Mouse (Mus musculus) midbrain, postnatal 0 days (tissue): ENCODE results near the gene Map3k6. TPM values are rescaled to one million over a fixed set of nuclear protein-coding genes. Genes with fewer than 3 reads are reported as not detected.

ENCODE experiments used
- ATAC-seq: fragments of 200-750 bp; cut with Nextera tagmentation; 2 replicates; pipeline ENCODE4 v1.8.0; 2017; ENCODE audit warnings: moderate number of reproducible peaks, mild to moderate bottlenecking, moderate TSS enrichment, moderate library complexity; ENCODE audit not compliant: low FRiP score
- DNase-seq: peaks from one replicate; pipeline ENCODE4 v3.0.0-alpha.2; 2015; ENCODE audit warnings: low spot score
- H3K27ac ChIP-seq: fragments of 300-500 bp; sonication (generic); 2 replicates; pipeline ENCODE4 v1.5.1; 2014; ENCODE audit warnings: low read depth, mild to moderate bottlenecking, low read length, mixed read lengths
- H3K27me3 ChIP-seq: fragments of 300-500 bp; sonication (generic); 2 replicates; pipeline ENCODE4 v1.6.1; 2014; ENCODE audit warnings: low read length, control low read depth, mixed read lengths; ENCODE audit not compliant: insufficient read depth
- H3K36me3 ChIP-seq: fragments of 300-500 bp; sonication (generic); 2 replicates; pipeline ENCODE4 v1.6.1; 2014; ENCODE audit warnings: low read length, control low read depth, mixed read lengths; ENCODE audit not compliant: insufficient read depth
- H3K4me1 ChIP-seq: fragments of 300-500 bp; sonication (generic); 2 replicates; pipeline ENCODE4 v1.6.1; 2014; ENCODE audit warnings: mild to moderate bottlenecking, control low read depth, antibody characterized with exemption, low read length, mixed read lengths; ENCODE audit not compliant: insufficient read depth
- H3K4me2 ChIP-seq: fragments of 300-500 bp; sonication (generic); 2 replicates; pipeline ENCODE4 v1.6.1; 2014; ENCODE audit warnings: low read depth, mild to moderate bottlenecking, low read length, mixed read lengths; ENCODE audit not compliant: poor library complexity, severe bottlenecking
- H3K4me3 ChIP-seq: fragments of 300-500 bp; sonication (generic); 2 replicates; pipeline ENCODE4 v1.5.1; 2014; ENCODE audit warnings: low read depth, mild to moderate bottlenecking, low read length, moderate library complexity
- H3K9ac ChIP-seq: fragments of 300-500 bp; sonication (generic); replicated peaks from 2 replicates; pipeline ENCODE4 v1.6.1; 2014; ENCODE audit warnings: mild to moderate bottlenecking, low read length, moderate library complexity, mixed read lengths; ENCODE audit not compliant: poor library complexity, severe bottlenecking
- H3K9me3 ChIP-seq: fragments of 300-500 bp; sonication (generic); 2 replicates; pipeline ENCODE4 v1.6.1; 2016; ENCODE audit warnings: low read length, control low read depth
- CTCF ChIP-seq: IDR thresholded peaks from 2 replicates; pipeline ENCODE4 v1.5.1; 2016; ENCODE audit warnings: antibody characterized with exemption, mild to moderate bottlenecking
- WGBS: fragments of 180-500 bp; shearing (Covaris S2); extraction: QIAGEN DNeasy Blood & Tissue Kit; methylation state at CpG from one replicate; pipeline ENCODE4 v1.1.7; 2014; 5-methylcytosine and 5-hydroxymethylcytosine counted together
- polyA plus RNA-seq: library from polyadenylated mRNA; unstranded; fragments of >200 nt; fragmentation: Nextera tagmentation; extraction: Ambion mirVana; gene quantifications from 2 replicates; pipeline ENCODE4 v1.2.1, GENCODE M21; 2015
- total RNA-seq: library from RNA; depleted of rRNA; stranded (reverse); fragments of >200 nt; gene quantifications from 2 replicates; pipeline ENCODE4 v1.2.3, GENCODE M21; 2014

Map3k6 gene
- total and polyA plus RNA-seq, 2 experiments from 2014 or later: 4.1 to 7.6 TPM

- no peak overlapping the region for H3K9ac ChIP-seq
- no peak overlapping the region for H3K4me2 ChIP-seq
- peaks cover 15% of the 10 kb centered on the region for H3K36me3 ChIP-seq
- no peak overlapping the region for H3K27ac ChIP-seq
- TF ChIP-seq CTCF: no peak
- H3K9me3 ChIP-seq: no peaks in the 10 kb centered on the region
- ATAC-seq (no peak), DNase-seq (no peak)
- no peak overlapping the region for H3K4me3 ChIP-seq
- WGBS: 47% methylated on average over 4 of the region's 4 CpGs
- no peaks in the 10 kb centered on the region for H3K27me3 ChIP-seq
- no peaks in the 10 kb centered on the region for H3K4me1 ChIP-seq
These were observed 51.8 kb downstream of the Map3k6 start for GRCm38 (mm10) chr4:133292405-133292804.

GRCm38 (mm10) chr4:133292901-133293843, 52.6 kb downstream of the Map3k6 start:
- Histone ChIP-seq H3K9ac (no peak overlapping the region; the same call in 1 of the 2 replicates), H3K36me3 (peaks cover 15% of the 10 kb centered on the region), H3K27me3 (no peaks in the 10 kb centered on the region), H3K4me3 (no peak overlapping the region), H3K27ac (peak overlapping the region; percentile 6; the same call in 1 of the 2 replicates), H3K9me3 (no peaks in the 10 kb centered on the region), H3K4me2 (no peak overlapping the region), H3K4me1 (no peaks in the 10 kb centered on the region)
- ATAC-seq (no peak), DNase-seq (no peak)
- no peak for TF ChIP-seq CTCF
- 20% methylated on average over 20 of the region's 24 CpGs for WGBS

GRCm38 (mm10) chr4:133294084-133294483, 53.5 kb downstream of the Map3k6 start:
- no peaks in the 10 kb centered on the region for H3K9me3 ChIP-seq
- H3K36me3 ChIP-seq: peaks cover 15% of the 10 kb centered on the region
- no peak overlapping the region for H3K4me3 ChIP-seq
- no peaks in the 10 kb centered on the region for H3K4me1 ChIP-seq
- no peak for TF ChIP-seq CTCF
- DNase-seq (no peak), ATAC-seq (no peak)
- no peak overlapping the region for H3K4me2 ChIP-seq
- H3K27me3 ChIP-seq: no peaks in the 10 kb centered on the region
- H3K9ac ChIP-seq: no peak overlapping the region
- H3K27ac ChIP-seq: no peak overlapping the region
- WGBS: 41% methylated on average over 11 of the region's 11 CpGs

GRCm38 (mm10) chr4:133297360-133297759, 56.7 kb downstream of the Map3k6 start:
- WGBS: 65% methylated on average over 10 of the region's 10 CpGs
- no peak for TF ChIP-seq CTCF
- H3K4me2 ChIP-seq: no peak overlapping the region
- ATAC-seq: no peak
- no peak overlapping the region for H3K27ac ChIP-seq
- no peaks in the 10 kb centered on the region for H3K9me3 ChIP-seq
- no peak for DNase-seq
- H3K4me3 ChIP-seq: no peak overlapping the region
- no peaks in the 10 kb centered on the region for H3K4me1 ChIP-seq
- H3K9ac ChIP-seq: no peak overlapping the region
- H3K36me3 ChIP-seq: peaks cover 35% of the 10 kb centered on the region
- H3K27me3 ChIP-seq: no peaks in the 10 kb centered on the region

- Histone ChIP-seq H3K9ac (no peak overlapping the region), H3K9me3 (no peaks in the 10 kb centered on the region), H3K4me2 (no peak overlapping the region), H3K27me3 (no peaks in the 10 kb centered on the region), H3K4me3 (no peak overlapping the region), H3K27ac (peak overlapping the region; percentile 18; the same call in 1 of the 2 replicates), H3K4me1 (no peaks in the 10 kb centered on the region), H3K36me3 (peaks cover 39% of the 10 kb centered on the region)
- peak; percentile 71 for ATAC-seq
- peak; percentile 96 for TF ChIP-seq CTCF
- peak; percentile 95 for DNase-seq
- 0% methylated on average over 5 of the region's 5 CpGs for WGBS
These were observed 57.2 kb downstream of the Map3k6 start for GRCm38 (mm10) chr4:133297801-133298238.
